Mouse (Mus musculus) left cerebral cortex, postnatal 14 days (tissue): ENCODE data around the gene Dazap1. TPM values are rescaled to one million over a fixed set of nuclear protein-coding genes. Genes with fewer than 3 reads are reported as not detected.

Experiments used
- DNase-seq, 2 experiments: peaks; one replicate each; pipeline ENCODE4 v3.0.0; 2021 to 2022; ENCODE audit warnings: low spot score in 2 of 2, mixed read lengths in 1 of 2
- intact Hi-C: fragments of 180-260 bp; cut with DNase I; formaldehyde crosslinking; loops from one replicate; pipeline ENCODE4 v1.15.1; 2025
- microRNA-seq, 2 experiments: library from miRNA; unstranded; fragments of <30 nt; microRNA quantifications; one replicate each; pipeline ENCODE4 v1.2.0; 2022
- total RNA-seq, 2 experiments: library from RNA; stranded (reverse); gene quantifications; 2 replicates each; pipeline ENCODE4 v1.2.3; 2021

The Dazap1 gene
- total RNA-seq, 2 experiments from 2014 or later = 84.3 to 84.9 TPM

DNA sequence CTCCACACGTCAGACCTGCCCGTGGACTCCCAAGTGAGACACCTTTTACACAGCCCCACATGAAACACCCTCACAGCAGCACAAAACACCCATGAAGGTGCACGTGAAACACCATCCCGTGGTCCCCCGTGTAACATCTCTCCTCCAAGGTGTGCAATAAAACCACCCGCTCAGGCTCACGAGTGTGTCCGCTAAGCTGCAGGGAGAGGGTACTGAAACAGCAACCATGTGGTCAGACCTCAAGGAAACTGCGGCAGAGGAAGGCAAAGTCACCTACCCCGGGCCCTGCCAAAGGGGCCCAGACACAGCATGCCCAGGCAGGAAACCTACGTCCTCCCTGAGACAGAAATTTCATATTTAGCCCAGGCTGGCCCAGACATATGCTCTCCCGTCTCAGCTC is 75.0 kb downstream of the Dazap1 start:
- intact Hi-C loops = no loop called here
- DNase-seq = no peak

Small RNA genes lying within 50 kb of the gene (microRNA-seq; reads per million reads assigned to microRNA genes)
- gene Mir6911 = 2.4 to 3.7 reads per million in 2 experiments

Other genes with a start within 250 kb of the Dazap1 start
- 1 to 10 TPM; 3.3 to 4.0 TPM for gene Arhgap45, start 244.8 kb upstream of the Dazap1 start, total RNA-seq
- gene Polr2e, start 221.7 kb upstream of the Dazap1 start, total RNA-seq = 10 to 100 TPM; 66.9 to 68.9 TPM
- 100 to 1,000 TPM; 462 to 482 TPM for gene Gpx4, start 214.3 kb upstream of the Dazap1 start, total RNA-seq
- gene Sbno2, start 155.9 kb upstream of the Dazap1 start, total RNA-seq = 10 to 100 TPM; 19.2 to 19.3 TPM
- 10 to 100 TPM; 86.2 to 90.8 TPM for gene Stk11, start 145.7 kb upstream of the Dazap1 start, total RNA-seq
- 100 to 1,000 TPM; 403 to 424 TPM for gene Atp5d, start 122.9 kb upstream of the Dazap1 start, total RNA-seq
- 100 to 1,000 TPM; 437 to 473 TPM for gene Cbarp, start 120.7 kb upstream of the Dazap1 start, total RNA-seq
- 10 to 100 TPM; 94.0 to 96.3 TPM for gene Midn, start 113.2 kb upstream of the Dazap1 start, total RNA-seq
- gene Cirbp, start 95.5 kb upstream of the Dazap1 start, total RNA-seq = 100 to 1,000 TPM in 1 of 2 experiments, 10 to 100 TPM in 1; 95.6 to 111 TPM
- 1 to 10 TPM; 5.7 to 6.2 TPM for gene 1600002K03Rik, start 88.5 kb upstream of the Dazap1 start, total RNA-seq
- gene Efna2, start 82.0 kb upstream of the Dazap1 start, total RNA-seq = 10 to 100 TPM; 13.9 to 14.3 TPM
- gene Mum1, start 35.1 kb upstream of the Dazap1 start, total RNA-seq = 10 to 100 TPM; 39.4 to 41.5 TPM
- 100 to 1,000 TPM; 171 to 187 TPM for gene Ndufs7, start 12.4 kb upstream of the Dazap1 start, total RNA-seq
- 10 to 100 TPM; 20.7 to 29.7 TPM for gene Gamt, start 474 bp upstream of the Dazap1 start, total RNA-seq
- gene Rps15, start 31.0 kb downstream of the Dazap1 start, total RNA-seq = 100 to 1,000 TPM; 743 to 795 TPM
- 100 to 1,000 TPM; 131 to 139 TPM for gene Apc2, start 34.5 kb downstream of the Dazap1 start, total RNA-seq
- gene 2310011J03Rik, start 59.1 kb downstream of the Dazap1 start, total RNA-seq = 10 to 100 TPM; 21.2 to 25.5 TPM
- 1 to 10 TPM; 4.9 to 5.7 TPM for gene Pcsk4, start 68.0 kb downstream of the Dazap1 start, total RNA-seq
- gene Reep6, start 68.5 kb downstream of the Dazap1 start, total RNA-seq = 10 to 100 TPM in 1 of 2 experiments, 1 to 10 TPM in 1; 8.6 to 10.1 TPM
- gene Adamtsl5, start 86.9 kb downstream of the Dazap1 start, total RNA-seq = 1 to 10 TPM; 2.0 to 4.2 TPM
- 10 to 100 TPM in 1 of 2 experiments, 1 to 10 TPM in 1; 7.6 to 10.6 TPM for gene Plk5, start 95.0 kb downstream of the Dazap1 start, total RNA-seq
- 10 to 100 TPM; 19.9 to 24.1 TPM for gene Mex3d, start 126.2 kb downstream of the Dazap1 start, total RNA-seq
- gene Mbd3, start 138.1 kb downstream of the Dazap1 start, total RNA-seq = 100 to 1,000 TPM; 122 to 134 TPM
- gene Uqcr11, start 145.3 kb downstream of the Dazap1 start, total RNA-seq = 100 to 1,000 TPM; 587 to 604 TPM
- gene Tcf3, start 172.2 kb downstream of the Dazap1 start, total RNA-seq = 10 to 100 TPM; 26.6 to 29.1 TPM
- not detected for gene Onecut3, start 233.3 kb downstream of the Dazap1 start, total RNA-seq